Mouse (Mus musculus) Muller cell, postnatal 12 days (primary cell): Measurements from ENCODE around the gene Galt.
"Not testable (repeated sequence)": the region's sequence is repeated elsewhere in the genome, so short reads cannot be mapped to it uniquely, and the experiment has no call there.

Experiments used
- DNase-seq: peaks from one replicate; pipeline ENCODE4 v3.0.0-alpha.2; 2015; ENCODE audit errors: inconsistent ontology term

Gene Galt

DNA sequence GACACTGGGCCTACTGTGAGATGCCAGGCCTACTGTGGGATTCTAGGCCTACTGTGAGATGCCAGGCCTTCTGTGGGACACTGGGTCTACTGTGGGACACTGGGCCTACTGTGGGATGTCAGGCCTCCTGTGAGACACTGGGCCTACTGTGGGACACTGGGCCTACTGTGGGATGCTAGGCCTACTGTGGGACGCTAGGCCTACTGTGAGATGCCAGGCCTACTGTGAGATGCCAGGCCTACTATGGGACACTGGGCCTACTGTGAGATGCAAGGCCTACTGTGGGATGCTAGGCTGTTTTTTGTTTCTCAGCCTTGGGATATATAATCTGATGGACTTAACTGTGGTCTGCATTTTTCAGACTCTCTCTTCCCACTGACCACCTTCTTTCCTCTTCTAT is 20.8 kb downstream of the Galt start:
- DNase-seq: not testable (repeated sequence)

DNA sequence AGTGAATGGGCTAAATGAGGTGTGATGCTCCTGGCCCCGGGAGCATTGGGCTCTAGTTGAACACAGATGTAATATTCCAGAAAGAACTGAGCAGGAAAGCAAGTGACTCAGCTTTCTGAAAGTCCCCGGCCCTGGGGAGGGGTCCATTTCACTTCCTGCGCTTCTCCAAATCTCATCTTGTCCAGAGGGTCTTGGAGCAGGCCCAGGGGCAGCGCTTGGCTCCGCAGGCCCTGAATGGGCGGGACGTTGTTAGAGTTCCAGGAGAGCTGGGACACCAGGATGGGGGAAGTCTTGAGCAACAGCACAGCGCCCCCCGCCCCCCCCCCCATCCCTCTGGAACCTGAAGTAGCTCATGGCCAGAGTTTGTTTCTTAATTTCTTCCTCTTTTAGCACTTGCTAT is 26.2 kb downstream of the Galt start:
- not testable (repeated sequence) for DNase-seq

DNA sequence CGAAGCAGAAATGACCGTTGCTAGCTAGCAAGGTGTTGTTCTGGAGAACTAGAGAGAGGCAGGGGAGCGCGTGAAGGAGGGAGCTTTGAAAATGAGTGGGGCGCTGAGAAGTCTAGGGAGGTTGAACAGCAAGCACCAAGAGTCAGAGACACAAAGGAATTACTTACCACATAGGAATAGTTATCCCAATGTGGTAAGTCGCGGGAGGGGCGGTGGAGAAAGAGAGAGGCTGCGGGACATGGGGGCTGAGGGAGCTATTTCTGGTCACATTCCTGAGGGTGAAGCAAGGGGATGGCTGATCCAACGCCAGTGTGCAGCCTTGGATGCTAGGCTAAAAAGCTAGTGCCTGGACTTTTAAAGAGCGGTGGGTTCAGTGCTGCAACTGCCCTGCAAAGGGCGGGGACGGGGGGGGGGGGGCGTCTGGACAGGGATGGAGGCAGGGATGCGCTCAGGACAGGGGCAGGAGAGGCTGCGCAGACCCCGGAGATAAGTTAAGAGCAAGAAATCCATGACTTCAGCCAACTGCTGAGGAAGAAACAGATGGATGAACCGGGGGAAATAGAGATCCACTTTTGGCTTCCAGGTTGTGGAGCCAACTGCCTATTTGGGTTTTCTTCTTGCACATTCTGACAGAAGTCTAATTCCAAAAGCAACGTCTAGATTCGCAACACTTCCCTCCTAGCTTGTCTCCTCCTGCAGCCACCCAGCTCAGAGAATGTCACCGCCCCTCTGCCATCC is 26.9 kb downstream of the Galt start:
- not testable (repeated sequence) for DNase-seq

DNA sequence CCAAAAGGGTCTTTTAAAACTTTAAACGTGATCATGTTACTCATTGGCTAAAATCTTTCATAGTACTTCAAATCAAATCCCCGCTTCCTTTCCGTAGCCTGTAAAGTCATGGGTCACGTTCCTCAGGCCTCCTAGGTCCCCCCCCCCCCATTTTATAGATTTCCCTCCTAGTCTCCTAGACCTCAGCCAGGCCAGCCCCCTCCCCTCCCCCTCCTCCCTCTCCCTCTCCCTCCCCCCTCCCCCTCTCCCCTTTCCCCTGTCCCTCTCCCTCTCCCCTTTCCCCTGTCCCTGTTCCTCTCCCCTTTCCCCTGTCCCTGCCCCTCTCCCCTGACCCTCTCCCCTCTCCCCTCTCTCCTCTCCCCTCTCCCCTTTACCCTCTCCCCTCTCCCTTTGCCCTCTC is 27.7 kb downstream of the Galt start:
- DNase-seq: not testable (repeated sequence)

DNA sequence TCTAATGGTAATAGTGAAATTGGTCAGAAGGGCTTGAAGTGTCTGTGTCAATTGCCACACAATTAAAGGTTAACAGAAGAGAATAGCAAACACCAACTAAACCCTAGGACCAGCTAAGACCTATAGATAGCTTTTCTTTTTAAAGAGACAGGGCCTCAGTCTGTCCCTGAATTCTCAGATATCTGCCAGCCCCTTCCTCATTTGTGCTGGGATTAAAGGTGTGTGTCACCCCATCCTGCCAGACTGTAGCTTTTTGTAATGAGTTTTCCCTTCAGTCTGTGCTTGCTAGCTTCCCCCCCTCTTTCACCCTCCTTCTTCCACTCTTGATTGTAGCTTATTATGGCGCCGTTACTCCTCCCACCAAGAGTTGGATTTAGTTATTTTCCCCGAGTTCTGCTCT is 28.2 kb downstream of the Galt start:
- not testable (repeated sequence) for DNase-seq
